Comparison of ENCODE assay signal across 15 mouse cellular contexts in the genomic region with DNA sequence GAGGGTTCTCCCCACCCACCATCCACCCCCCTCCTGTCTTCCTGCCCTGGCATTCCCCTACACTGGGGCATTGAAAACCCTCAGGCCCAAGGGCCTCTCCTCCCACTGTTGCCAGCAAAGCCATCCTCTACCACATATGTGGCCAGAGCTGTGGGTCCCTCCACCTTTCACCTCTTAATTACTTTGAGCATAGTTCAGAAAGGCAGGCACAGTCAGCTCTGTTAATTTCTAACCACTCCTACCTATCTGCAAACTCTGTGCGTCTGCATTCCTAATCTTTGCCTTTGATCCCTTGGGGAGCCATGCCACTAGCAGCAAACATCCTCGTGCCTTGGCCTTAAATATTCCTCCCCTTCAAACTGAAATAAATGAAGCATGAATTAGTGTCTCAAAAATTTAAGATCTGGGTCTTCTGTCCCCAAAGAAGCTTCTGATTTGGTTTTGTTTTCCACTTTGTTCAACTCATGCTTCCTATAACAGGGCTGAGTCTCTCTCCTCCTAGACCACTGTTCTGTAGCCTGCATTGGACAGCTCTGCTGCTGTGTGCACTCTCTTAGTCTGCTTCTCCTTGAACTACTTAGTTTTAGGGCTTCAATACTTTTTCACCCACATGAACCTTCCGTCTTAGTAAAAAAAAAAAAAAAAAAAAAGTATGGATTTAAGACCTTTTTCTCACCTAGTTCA. TPM values are rescaled to one million over a fixed set of nuclear protein-coding genes. Genes with fewer than 3 reads are reported as not detected.
DNase-seq lines count a peak whose midpoint lies in the region; ATAC-seq lines count a peak whose summit lies in the region.
"Had no signal": no experiment of that assay in that cellular context is flagged by ENCODE, and none has a peak within 500 bp of the region (broad histone marks: within the 10 kb centered on the region; RNA-seq: fewer than 3 reads in every experiment).

No protein-coding gene starts in this region.

- 51% methylated on average over 3 of the region's 3 CpGs for WGBS in midbrain, embryonic 11.5 days
- 49% methylated on average over 3 of the region's 3 CpGs for WGBS in midbrain, embryonic 13.5 days

- no peak overlapping the region for H3K9ac ChIP-seq in midbrain, embryonic 11.5 days (ENCODE audit: low read length)
- H3K9ac ChIP-seq in midbrain, embryonic 13.5 days (replicated peaks): no peak overlapping the region
- H3K9ac ChIP-seq: forebrain, postnatal 0 days; limb, embryonic 12.5 days had no signal

- no peak for ATAC-seq in midbrain, embryonic 11.5 days (ENCODE audit: low FRiP score)
- ATAC-seq in midbrain, embryonic 13.5 days: no peak
- ATAC-seq: forebrain, postnatal 0 days had no signal

- H3K27ac ChIP-seq in midbrain, embryonic 11.5 days (ENCODE audit: low read depth, low read length): no peak overlapping the region
- H3K27ac ChIP-seq in midbrain, embryonic 13.5 days: no peak overlapping the region
- H3K27ac ChIP-seq: hindbrain, embryonic 10.5 days; left cerebral cortex, adult 2 months; limb, embryonic 12.5 days had no signal

- H3K4me2 ChIP-seq in midbrain, embryonic 11.5 days: no peak overlapping the region
- H3K4me2 ChIP-seq in midbrain, embryonic 13.5 days (replicated peaks): no peak overlapping the region
- H3K4me2 ChIP-seq: limb, embryonic 12.5 days had no signal

- no peaks in the 10 kb centered on the region for H3K27me3 ChIP-seq in midbrain, embryonic 11.5 days (ENCODE audit: control insufficient read depth, insufficient read depth, low read length)
- no peaks in the 10 kb centered on the region for H3K27me3 ChIP-seq in midbrain, embryonic 13.5 days
- H3K27me3 ChIP-seq: limb, embryonic 12.5 days had no signal

- DNase-seq in midbrain, embryonic 11.5 days (ENCODE audit: low spot score, missing footprints): peak; percentile 71
- peak; percentile 86 for DNase-seq in kidney, adult 9 months
- DNase-seq in kidney, postnatal 4 days: peak; percentile 24 to 43
- peak; percentile 77 for DNase-seq in yolk sac, embryonic 10.5 days (ENCODE audit: low spot score)
- DNase-seq in cerebellum, adult 9-11 months: no peak
- DNase-seq in retina, postnatal 1 day: no peak
- DNase-seq: cerebellum, adult 11-12 months; forebrain, postnatal 0 days; gastrocnemius, postnatal 36 days; thymus, postnatal 14 days had no signal

- H3K9me3 ChIP-seq in midbrain, embryonic 11.5 days (ENCODE audit: control insufficient read depth, low read length): no peaks in the 10 kb centered on the region
- no peaks in the 10 kb centered on the region for H3K9me3 ChIP-seq in midbrain, embryonic 13.5 days
- H3K9me3 ChIP-seq: hindbrain, embryonic 10.5 days; limb, embryonic 12.5 days had no signal

- H3K36me3 ChIP-seq in midbrain, embryonic 11.5 days (ENCODE audit: control insufficient read depth, insufficient read depth, low read length): no peaks in the 10 kb centered on the region
- H3K36me3 ChIP-seq in midbrain, embryonic 13.5 days: no peaks in the 10 kb centered on the region
- H3K36me3 ChIP-seq: hindbrain, embryonic 10.5 days; limb, embryonic 12.5 days had no signal

- no peaks in the 10 kb centered on the region for H3K4me1 ChIP-seq in midbrain, embryonic 11.5 days (ENCODE audit: control insufficient read depth, insufficient read depth, low read length)
- no peaks in the 10 kb centered on the region for H3K4me1 ChIP-seq in midbrain, embryonic 13.5 days (replicated peaks)
- H3K4me1 ChIP-seq: limb, embryonic 12.5 days had no signal

- H3K4me3 ChIP-seq in midbrain, embryonic 11.5 days (ENCODE audit: low read depth, low read length): no peak overlapping the region
- H3K4me3 ChIP-seq in midbrain, embryonic 13.5 days (replicated peaks): no peak overlapping the region
- H3K4me3 ChIP-seq: erythroblast, embryonic 14.5 days; hindbrain, embryonic 10.5 days; left cerebral cortex, adult 2 months; limb, embryonic 12.5 days had no signal

RNA-seq across cellular contexts. Expression of a gene that starts 9.1 kb away (rescaled TPM):
- polyA plus RNA-seq in midbrain, embryonic 11.5 days (2014; fragmentation: Nextera tagmentation; extraction: Ambion mirVana): 51.3 and 59.0 TPM in 2 replicates
- polyA plus RNA-seq in midbrain, embryonic 13.5 days (2015; fragmentation: Nextera tagmentation; extraction: Ambion mirVana): 20.4 and 30.5 TPM in 2 replicates
- polyA plus RNA-seq: erythroblast, embryonic 14.5 days had no signal

Comparison
In these comparisons a context has a peak if more than half of its experiments do, and no peak if none do; other contexts are left out.
1. DNase-seq: peak in midbrain, embryonic 11.5 days (single experiment), kidney, adult 9 months (single experiment), kidney, postnatal 4 days (2 of 2) and yolk sac, embryonic 10.5 days (single experiment); none in cerebellum, adult 9-11 months (single experiment) and retina, postnatal 1 day (single experiment).